Mouse (Mus musculus): ENCODE results near the gene Gskip. TPM values are rescaled to one million over a fixed set of nuclear protein-coding genes. Genes with fewer than 3 reads are reported as not detected.

Gskip gene
- polyA plus RNA-seq, 1 experiment, result 31.7 TPM

DNA sequence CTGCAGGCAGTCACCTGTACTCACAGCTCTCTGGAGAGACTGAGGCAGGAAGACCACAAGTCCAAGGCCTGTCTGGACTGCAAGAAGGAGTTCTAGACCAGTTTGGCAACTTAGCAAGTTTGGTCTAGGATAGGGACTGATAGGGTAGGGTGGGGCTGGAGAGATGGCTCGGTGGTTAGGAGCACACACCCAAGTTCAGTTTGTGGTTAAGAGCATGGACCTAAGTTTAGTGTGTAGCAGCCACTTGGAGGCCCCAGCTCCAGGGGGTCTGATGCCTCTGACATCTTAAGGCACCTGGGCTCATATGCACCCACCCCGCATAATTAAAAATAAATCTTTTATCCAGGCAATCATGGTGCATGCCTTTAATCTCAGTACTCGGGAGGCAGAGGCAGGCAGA lies 42.6 kb downstream of the Gskip start:
- TF ChIP-seq POLR2A (IDR thresholded peaks at IDR 0.05; ENCODE audit: borderline replicate concordance, insufficient read depth, low read length), result no peak
- no peak for TF ChIP-seq CTCF (IDR thresholded peaks at IDR 0.05; ENCODE audit: borderline replicate concordance, insufficient read depth, low read depth, low read length)
- H3K4me1 ChIP-seq (ENCODE audit: control insufficient read depth, insufficient read depth, low read length), result no peaks in the 10 kb centered on the region
- no peak for DNase-seq
- H3K4me3 ChIP-seq (replicated peaks; ENCODE audit: insufficient read depth, low read depth, low read length), result no peak overlapping the region
- no peak overlapping the region for H3K27ac ChIP-seq (ENCODE audit: insufficient read depth, low read length)
- no peaks in the 10 kb centered on the region for H3K27me3 ChIP-seq (ENCODE audit: control insufficient read depth, insufficient read depth, low read length)
- 93% methylated on average over 3 of the region's 3 CpGs for WGBS

GRCm38 (mm10) chr12:105727964-105728363 lies 43.3 kb downstream of the Gskip start:
- Histone ChIP-seq H3K4me3 (replicated peaks; ENCODE audit: insufficient read depth, low read depth, low read length) (no peak overlapping the region), H3K27ac (ENCODE audit: insufficient read depth, low read length) (no peak overlapping the region), H3K4me1 (ENCODE audit: control insufficient read depth, insufficient read depth, low read length) (no peaks in the 10 kb centered on the region), H3K27me3 (ENCODE audit: control insufficient read depth, insufficient read depth, low read length) (no peaks in the 10 kb centered on the region)
- peak; percentile 19 to 20 for DNase-seq
- TF ChIP-seq POLR2A (IDR thresholded peaks at IDR 0.05; ENCODE audit: borderline replicate concordance, insufficient read depth, low read length), result no peak
- TF ChIP-seq CTCF (IDR thresholded peaks at IDR 0.05; ENCODE audit: borderline replicate concordance, insufficient read depth, low read depth, low read length), result no peak
- 29% methylated on average over 8 of the region's 8 CpGs for WGBS

- 80% methylated on average over 6 of the region's 6 CpGs for WGBS
Measured at GRCm38 (mm10) chr12:105730851-105731460, 46.3 kb downstream of the Gskip start.

GRCm38 (mm10) chr12:105733370-105734159 lies 48.9 kb downstream of the Gskip start:
- Histone ChIP-seq H3K27me3 (ENCODE audit: control insufficient read depth, insufficient read depth, low read length) (no peaks in the 10 kb centered on the region), H3K27ac (ENCODE audit: insufficient read depth, low read length) (no peak overlapping the region), H3K4me3 (replicated peaks; ENCODE audit: insufficient read depth, low read depth, low read length) (no peak overlapping the region), H3K4me1 (ENCODE audit: control insufficient read depth, insufficient read depth, low read length) (no peaks in the 10 kb centered on the region)
- TF ChIP-seq POLR2A (IDR thresholded peaks at IDR 0.05; ENCODE audit: borderline replicate concordance, insufficient read depth, low read length), result no peak
- no peak for TF ChIP-seq CTCF (IDR thresholded peaks at IDR 0.05; ENCODE audit: borderline replicate concordance, insufficient read depth, low read depth, low read length)
- WGBS, result 68% methylated on average over 9 of the region's 9 CpGs
- DNase-seq, result no peak

More at GRCm38 (mm10) chr12:105730851-105731460, 46.3 kb downstream of the Gskip start:
- no peaks in the 10 kb centered on the region for H3K4me1 ChIP-seq (ENCODE audit: control insufficient read depth, insufficient read depth, low read length)
- no peak overlapping the region for H3K27ac ChIP-seq (ENCODE audit: insufficient read depth, low read length)
- TF ChIP-seq CTCF (IDR thresholded peaks at IDR 0.05; ENCODE audit: borderline replicate concordance, insufficient read depth, low read depth, low read length) (no peak), POLR2A (IDR thresholded peaks at IDR 0.05; ENCODE audit: borderline replicate concordance, insufficient read depth, low read length) (no peak)
- no peaks in the 10 kb centered on the region for H3K27me3 ChIP-seq (ENCODE audit: control insufficient read depth, insufficient read depth, low read length)
- no peak for DNase-seq
- no peak overlapping the region for H3K4me3 ChIP-seq (replicated peaks; ENCODE audit: insufficient read depth, low read depth, low read length)

- 83% methylated on average over 7 of the region's 7 CpGs for WGBS
- Histone ChIP-seq H3K27me3 (ENCODE audit: control insufficient read depth, insufficient read depth, low read length) (no peaks in the 10 kb centered on the region), H3K27ac (ENCODE audit: insufficient read depth, low read length) (no peak overlapping the region), H3K4me1 (ENCODE audit: control insufficient read depth, insufficient read depth, low read length) (no peaks in the 10 kb centered on the region), H3K4me3 (replicated peaks; ENCODE audit: insufficient read depth, low read depth, low read length) (no peak overlapping the region)
- DNase-seq, result no peak
- TF ChIP-seq CTCF (IDR thresholded peaks at IDR 0.05; ENCODE audit: borderline replicate concordance, insufficient read depth, low read depth, low read length) (no peak), POLR2A (IDR thresholded peaks at IDR 0.05; ENCODE audit: borderline replicate concordance, insufficient read depth, low read length) (no peak)
Measured at GRCm38 (mm10) chr12:105735226-105735888, 50.7 kb downstream of the Gskip start.

GRCm38 (mm10) chr12:105735889-105736251 lies 51.2 kb downstream of the Gskip start:
- TF ChIP-seq POLR2A (IDR thresholded peaks at IDR 0.05; ENCODE audit: borderline replicate concordance, insufficient read depth, low read length) (no peak), CTCF (IDR thresholded peaks at IDR 0.05; ENCODE audit: borderline replicate concordance, insufficient read depth, low read depth, low read length) (no peak)
- H3K4me3 ChIP-seq (replicated peaks; ENCODE audit: insufficient read depth, low read depth, low read length), result no peak overlapping the region
- no peaks in the 10 kb centered on the region for H3K4me1 ChIP-seq (ENCODE audit: control insufficient read depth, insufficient read depth, low read length)
- no peak for DNase-seq
- H3K27ac ChIP-seq (ENCODE audit: insufficient read depth, low read length), result no peak overlapping the region
- no peaks in the 10 kb centered on the region for H3K27me3 ChIP-seq (ENCODE audit: control insufficient read depth, insufficient read depth, low read length)
- WGBS, result 87% methylated on average over 6 of the region's 6 CpGs

- no peaks in the 10 kb centered on the region for H3K4me1 ChIP-seq (ENCODE audit: control insufficient read depth, insufficient read depth, low read length)
- TF ChIP-seq CTCF (IDR thresholded peaks at IDR 0.05; ENCODE audit: borderline replicate concordance, insufficient read depth, low read depth, low read length) (no peak), POLR2A (IDR thresholded peaks at IDR 0.05; ENCODE audit: borderline replicate concordance, insufficient read depth, low read length) (no peak)
- no peak overlapping the region for H3K27ac ChIP-seq (ENCODE audit: insufficient read depth, low read length)
- H3K4me3 ChIP-seq (replicated peaks; ENCODE audit: insufficient read depth, low read depth, low read length), result no peak overlapping the region
- H3K27me3 ChIP-seq (ENCODE audit: control insufficient read depth, insufficient read depth, low read length), result no peaks in the 10 kb centered on the region
- DNase-seq, result no peak
- 81% methylated on average over 15 of the region's 15 CpGs for WGBS
Measured at GRCm38 (mm10) chr12:105738316-105739096, 53.9 kb downstream of the Gskip start.

Measured in cerebellum, adult 2 months (tissue).